In the genomic region with DNA sequence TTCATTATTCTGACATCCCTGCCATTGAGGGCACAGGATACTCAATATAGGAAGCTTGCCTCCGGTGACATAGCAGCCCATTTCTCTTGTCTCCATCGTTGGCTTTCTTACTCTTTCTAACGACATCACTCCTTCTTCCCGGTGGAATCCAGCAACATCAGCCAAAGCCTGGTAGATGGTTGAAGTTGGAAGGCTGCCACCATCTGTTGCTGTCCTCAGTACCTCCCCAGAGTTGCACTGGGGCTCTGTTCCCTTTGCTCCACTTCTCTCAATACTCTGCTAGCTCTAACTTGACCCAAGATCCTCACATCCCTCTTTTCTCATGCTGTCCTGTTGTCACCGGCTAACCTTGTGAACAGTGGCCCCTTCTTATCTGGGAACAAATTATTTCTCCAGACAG, we compare ENCODE assay signal across 28 mouse cellular contexts. TPM values are rescaled to one million over a fixed set of nuclear protein-coding genes. Genes with fewer than 3 reads are reported as not detected.
DNase-seq lines count a peak whose midpoint lies in the region; ATAC-seq and TF ChIP-seq lines count a peak whose summit lies in the region.
"Had no signal": no experiment of that assay in that cellular context is flagged by ENCODE, and none has a peak within 500 bp of the region (broad histone marks: within the 10 kb centered on the region; RNA-seq: fewer than 3 reads in every experiment).

No protein-coding gene starts in this region.

- no peak overlapping the region for H3K4me3 ChIP-seq in lung, embryonic 14.5 days (ENCODE audit: low read depth, low read length)
- H3K4me3 ChIP-seq: forebrain, embryonic 10.5 days; forebrain, embryonic 13.5 days; heart, adult 2 months; heart, embryonic 10.5 days; heart, embryonic 13.5 days; hindbrain, embryonic 10.5 days; hindbrain, embryonic 13.5 days; intestine, embryonic 15.5 days had no signal

- H3K4me2 ChIP-seq in lung, embryonic 14.5 days, result no peak overlapping the region
- H3K4me2 ChIP-seq: forebrain, embryonic 13.5 days; heart, embryonic 13.5 days; hindbrain, embryonic 13.5 days; intestine, embryonic 15.5 days had no signal

- no peak overlapping the region for H3K27ac ChIP-seq in lung, embryonic 14.5 days (ENCODE audit: low read depth)
- H3K27ac ChIP-seq: forebrain, embryonic 10.5 days; forebrain, embryonic 13.5 days; heart, adult 2 months; heart, embryonic 10.5 days; heart, embryonic 13.5 days; hindbrain, embryonic 10.5 days; hindbrain, embryonic 13.5 days; intestine, embryonic 15.5 days had no signal

- H3K9me3 ChIP-seq in lung, embryonic 14.5 days (ENCODE audit: low read depth, low read length), result no peaks in the 10 kb centered on the region
- H3K9me3 ChIP-seq: forebrain, embryonic 10.5 days; forebrain, embryonic 13.5 days; heart, embryonic 10.5 days; heart, embryonic 13.5 days; hindbrain, embryonic 10.5 days; hindbrain, embryonic 13.5 days; intestine, embryonic 15.5 days had no signal

- H3K36me3 ChIP-seq in lung, embryonic 14.5 days (ENCODE audit: insufficient read depth), result no peaks in the 10 kb centered on the region
- H3K36me3 ChIP-seq: forebrain, embryonic 10.5 days; heart, embryonic 10.5 days; heart, embryonic 13.5 days; hindbrain, embryonic 10.5 days; hindbrain, embryonic 13.5 days; intestine, embryonic 15.5 days had no signal

- peak; percentile 11 for DNase-seq in adrenal gland, postnatal 14 days
- DNase-seq in adrenal gland, postnatal 25 days, result no peak
- peak; percentile 65 for DNase-seq in lung, embryonic 14.5 days
- DNase-seq in lung, postnatal 4 days, result no peak
- DNase-seq in NIH3T3 (ENCODE audit: low read depth), result peak; percentile 59
- no peak for DNase-seq in right cerebral cortex, postnatal 4 days
- DNase-seq in cerebellum, postnatal 4 days (ENCODE audit: low spot score in 2 of 2), result no peak
- DNase-seq: cerebellum, adult 11 months; cerebellum, adult 8-10 months; cerebellum, postnatal 10 days; cerebellum, postnatal 36 days; gastrocnemius, postnatal 10 days; gastrocnemius, postnatal 36 days; heart, adult 2 months had no signal

- peaks cover 9% of the 10 kb centered on the region; the same call in 1 of the 2 replicates for H3K4me1 ChIP-seq in lung, embryonic 14.5 days (ENCODE audit: insufficient read depth)

- ATAC-seq in lung, embryonic 14.5 days (ENCODE audit: insufficient read depth), result no peak
- ATAC-seq: activated CD4-positive, CD25-positive, alpha-beta regulatory T cell, adult 4 months; CD4-positive, CD25-positive, alpha-beta regulatory T cell, adult 4 months; forebrain, embryonic 13.5 days; forebrain, embryonic 16.5 days; hindbrain, embryonic 16.5 days; intestine, embryonic 15.5 days had no signal

- WGBS in lung, embryonic 14.5 days, result 41% methylated on average over 5 of the region's 5 CpGs

- H3K9ac ChIP-seq in lung, embryonic 14.5 days, result no peak overlapping the region
- H3K9ac ChIP-seq: forebrain, embryonic 13.5 days; heart, embryonic 13.5 days; hindbrain, embryonic 13.5 days; intestine, embryonic 15.5 days had no signal

- peaks cover 24% of the 10 kb centered on the region for H3K27me3 ChIP-seq in lung, embryonic 14.5 days (ENCODE audit: insufficient read depth, low read length)

- TF ChIP-seq CTCF in lung, embryonic 14.5 days (IDR thresholded peaks at IDR 0.05; ENCODE audit: low read depth), result no peak

RNA-seq across cellular contexts. Expression of gene Moxd1, which starts 2.4 kb away (rescaled TPM):
- total RNA-seq in adrenal gland, postnatal 14 days (2021), result 0.52 and 0.53 TPM in 2 replicates
- 0.21 TPM in 1 of 2 replicates, not detected in the other for total RNA-seq in adrenal gland, postnatal 25 days (2021)
- polyA plus RNA-seq in lung, embryonic 14.5 days (2014; fragmentation: Nextera tagmentation; extraction: Ambion mirVana), result 4.9 and 5.1 TPM in 2 replicates
- total RNA-seq: granulocyte monocyte progenitor cell, adult 5-6 weeks; MEL had no signal
- polyA plus RNA-seq: activated CD4-positive, CD25-positive, alpha-beta regulatory T cell, adult 4 months; C2C12; CD4-positive, CD25-positive, alpha-beta regulatory T cell, adult 4 months had no signal

Comparison
In these comparisons a context has a peak if more than half of its experiments do, and no peak if none do; other contexts are left out.
1. DNase-seq: peak in adrenal gland, postnatal 14 days (single experiment), lung, embryonic 14.5 days (single experiment) and NIH3T3 (single experiment); none in adrenal gland, postnatal 25 days (single experiment), lung, postnatal 4 days (0 of 2), right cerebral cortex, postnatal 4 days (single experiment) and cerebellum, postnatal 4 days (0 of 2).